Mouse (Mus musculus) heart, embryonic 15.5 days (tissue): Measurements from ENCODE around the gene Zbtb8os. TPM values are rescaled to one million over a fixed set of nuclear protein-coding genes. Genes with fewer than 3 reads are reported as not detected.
A peak's percentile ranks its signal among the peaks of the same experiment; 100 is the strongest.

Experiments used
- ATAC-seq: fragments of 200-750 bp; cut with Nextera tagmentation; replicated peaks from 2 replicates; pipeline ENCODE4 v1.8.0; 2017; ENCODE audit warnings: low read depth, moderate TSS enrichment; ENCODE audit not compliant: insufficient number of reproducible peaks, insufficient read depth, low FRiP score
- H3K27ac ChIP-seq: fragments of 300-500 bp; sonication (generic); 2 replicates; pipeline ENCODE4 v1.5.1; 2015; ENCODE audit warnings: mild to moderate bottlenecking, inconsistent platforms
- H3K27me3 ChIP-seq: fragments of 300-500 bp; sonication (generic); 2 replicates; pipeline ENCODE4 v1.6.1; 2015; ENCODE audit warnings: inconsistent platforms
- H3K36me3 ChIP-seq: fragments of 300-500 bp; sonication (generic); 2 replicates; pipeline ENCODE4 v1.6.1; 2015; ENCODE audit warnings: mild to moderate bottlenecking, inconsistent platforms
- H3K4me1 ChIP-seq: fragments of 300-500 bp; sonication (generic); replicated peaks from 2 replicates; pipeline ENCODE4 v1.6.1; 2015; ENCODE audit warnings: inconsistent platforms
- H3K4me2 ChIP-seq: fragments of 300-500 bp; sonication (generic); 2 replicates; pipeline ENCODE4 v1.6.1; 2015; ENCODE audit warnings: inconsistent platforms, mild to moderate bottlenecking, moderate library complexity
- H3K4me3 ChIP-seq: fragments of 300-500 bp; sonication (generic); 2 replicates; pipeline ENCODE4 v1.5.1; 2015; ENCODE audit warnings: mild to moderate bottlenecking, inconsistent platforms
- H3K9ac ChIP-seq: fragments of 300-500 bp; sonication (generic); 2 replicates; pipeline ENCODE4 v1.6.1; 2015; ENCODE audit warnings: mild to moderate bottlenecking, inconsistent platforms
- H3K9me3 ChIP-seq: fragments of 300-500 bp; sonication (generic); replicated peaks from 2 replicates; pipeline ENCODE4 v1.6.1; 2016; ENCODE audit warnings: inconsistent platforms
- WGBS: fragments of 180-500 bp; shearing (Covaris S2); methylation state at CpG from one replicate; pipeline ENCODE4 v1.1.7; 2015; ENCODE audit warnings: mixed read lengths; 5-methylcytosine and 5-hydroxymethylcytosine counted together
- polyA plus RNA-seq: library from polyadenylated mRNA; unstranded; fragments of >200 nt; fragmentation: Nextera tagmentation; extraction: Ambion mirVana; gene quantifications from 2 replicates; pipeline ENCODE4 v1.2.1, GENCODE M21; 2015

Zbtb8os gene
- polyA plus RNA-seq, 1 experiment from 2014 or later: 43.1 TPM

DNA sequence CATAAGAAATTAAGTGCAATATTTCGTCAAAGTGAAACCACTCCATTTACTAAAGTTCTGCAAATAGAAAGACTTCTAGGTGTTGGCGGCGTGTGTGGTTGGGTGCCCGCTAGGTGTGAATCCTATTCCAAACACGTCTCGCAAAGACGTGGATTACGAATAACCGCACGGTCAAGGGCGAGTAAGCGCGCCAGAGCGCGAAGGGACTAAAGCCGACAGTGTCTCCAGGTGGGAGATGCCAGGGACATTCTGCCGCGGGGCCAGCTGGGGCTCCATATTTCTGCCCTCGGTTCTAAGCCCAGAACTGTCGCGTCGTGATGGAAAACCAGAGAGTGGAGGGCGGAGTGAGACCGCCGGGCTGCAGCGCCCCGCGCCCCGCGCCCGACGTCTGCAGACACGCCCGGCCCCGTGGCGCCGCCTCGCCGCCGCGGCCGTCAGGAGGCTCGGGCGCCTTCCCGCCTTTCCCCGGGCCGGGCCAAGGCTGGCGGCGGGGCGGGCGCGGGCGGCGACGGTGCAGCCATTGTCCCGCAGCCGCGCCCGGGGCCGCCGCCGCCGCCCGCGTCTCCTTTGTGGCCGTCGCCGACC lies 41.6 kb downstream of the Zbtb8os start:
- H3K4me2 ChIP-seq: peak overlapping the region; percentile 82
- under 1% methylated on average over 60 of the region's 68 CpGs for WGBS
- H3K4me1 ChIP-seq: peaks cover 8% of the 10 kb centered on the region; the same call in 1 of the 2 replicates
- H3K36me3 ChIP-seq: no peaks in the 10 kb centered on the region
- peak overlapping the region; percentile 88 for H3K9ac ChIP-seq
- peak overlapping the region; percentile 91 for H3K4me3 ChIP-seq
- peak; percentile 71 for ATAC-seq
- H3K27me3 ChIP-seq: 0 out of 2 replicates have a peak, but pooled peaks cover 4% of the 10 kb centered on the region
- no peaks in the 10 kb centered on the region for H3K9me3 ChIP-seq
- H3K27ac ChIP-seq: peak overlapping the region; percentile 87

DNA sequence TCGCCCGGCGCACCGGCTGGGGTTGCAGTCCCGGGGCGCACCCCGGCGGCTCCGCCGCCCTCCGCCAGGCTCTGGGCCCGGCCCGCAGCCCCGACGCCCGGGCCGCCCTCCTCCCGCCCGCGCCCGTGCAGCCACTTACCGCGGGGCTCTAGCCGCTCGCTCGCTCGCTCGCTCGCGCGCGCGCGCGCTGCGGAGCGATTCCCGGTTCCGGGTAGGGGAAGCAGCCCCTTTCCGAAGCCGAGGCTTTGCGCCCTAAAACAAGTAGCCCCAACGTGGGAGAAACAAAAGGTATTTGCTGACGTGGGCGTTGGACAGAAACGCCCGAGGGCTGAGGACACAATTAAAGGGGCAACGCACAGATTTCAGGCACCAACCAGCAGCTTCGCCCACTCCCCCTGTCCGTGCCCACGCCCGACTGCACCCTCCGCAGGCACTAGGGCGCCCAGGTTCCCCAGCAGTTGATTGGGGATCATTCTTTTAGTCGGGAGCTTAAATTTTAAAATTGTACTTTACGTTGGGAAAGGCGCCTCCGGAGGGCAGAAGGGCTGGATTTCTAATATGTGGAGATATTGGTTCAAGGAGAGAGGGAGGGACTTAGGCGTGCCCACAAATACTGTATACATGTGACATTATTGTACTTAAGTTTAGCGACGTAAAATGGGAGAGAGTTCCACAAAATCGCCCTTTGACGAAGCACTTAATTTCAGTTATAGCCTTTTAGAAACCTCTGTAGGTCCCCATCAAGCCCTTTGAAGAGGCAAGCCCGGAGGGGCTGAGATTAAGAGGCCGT lies 42.3 kb downstream of the Zbtb8os start, which contains the start of gene Zbtb8a:
Gene Zbtb8a, minus strand, starts transcription at position 516 of the 790 bp plus-strand sequence.
- H3K9ac ChIP-seq: peak within 1 kb of the TSS; percentile 88
- H3K27me3 ChIP-seq: 0 out of 2 replicates have a peak, but pooled peaks cover 4% of the 10 kb centered on the region
- WGBS: 1% methylated on average over 65 of the region's 65 CpGs
- ATAC-seq: peak; percentile 66
- H3K4me3 ChIP-seq: peak within 1 kb of the TSS; percentile 91
- peak within 1 kb of the TSS; percentile 87 for H3K27ac ChIP-seq
- H3K4me2 ChIP-seq: peak within 1 kb of the TSS; percentile 82
- no peaks in the 10 kb centered on the region for H3K36me3 ChIP-seq
- H3K9me3 ChIP-seq: no peaks in the 10 kb centered on the region
- H3K4me1 ChIP-seq: peaks cover 8% of the 10 kb centered on the region; the same call in 1 of the 2 replicates

DNA sequence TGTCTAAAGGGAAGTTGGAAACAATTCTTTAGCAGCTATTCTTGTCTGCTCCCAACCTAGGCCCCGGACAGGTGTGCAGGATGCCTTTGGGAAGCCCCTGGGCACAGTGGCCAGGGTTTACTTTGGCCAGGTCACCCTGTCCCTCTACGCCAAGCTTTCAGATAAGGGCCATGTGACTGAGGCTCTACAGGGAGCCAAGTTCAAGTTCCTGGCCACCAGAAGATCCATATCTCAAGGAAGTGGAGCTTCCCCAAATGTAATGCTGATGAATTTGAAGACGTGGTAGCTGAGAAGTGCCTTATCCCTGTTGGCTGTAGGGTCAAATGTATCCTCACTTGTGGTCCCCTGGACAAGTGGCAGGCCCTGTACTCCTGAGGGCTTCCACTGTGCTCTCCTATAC lies 44.3 kb downstream of the Zbtb8os start:
- no peak overlapping the region for H3K4me2 ChIP-seq
- WGBS: 68% methylated on average over 3 of the region's 3 CpGs
- no peaks in the 10 kb centered on the region for H3K9me3 ChIP-seq
- H3K4me1 ChIP-seq: peaks cover 2% of the 10 kb centered on the region
- no peak overlapping the region for H3K4me3 ChIP-seq
- no peak overlapping the region for H3K27ac ChIP-seq
- ATAC-seq: no peak
- H3K27me3 ChIP-seq: 0 out of 2 replicates have a peak, but pooled peaks cover 4% of the 10 kb centered on the region
- H3K9ac ChIP-seq: no peak overlapping the region
- no peaks in the 10 kb centered on the region for H3K36me3 ChIP-seq

DNA sequence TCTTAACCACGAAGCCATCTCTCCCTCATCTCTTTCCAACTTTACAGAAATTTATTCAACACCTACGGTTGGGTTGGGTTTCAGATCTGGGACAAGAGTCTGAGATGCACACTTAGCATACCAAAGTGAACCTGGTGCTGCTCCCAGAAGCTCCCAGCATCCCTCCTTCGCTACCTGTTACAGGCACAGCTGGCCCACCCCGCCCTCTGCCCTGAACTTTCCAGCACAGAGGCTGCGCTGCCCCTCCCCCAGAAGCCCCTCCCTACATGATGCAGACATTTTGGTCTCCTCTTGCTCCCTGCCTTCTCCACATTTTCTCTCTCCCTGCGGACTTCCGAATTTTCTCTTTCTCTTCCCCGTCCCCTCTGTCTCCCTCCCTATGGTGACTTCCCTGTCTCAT lies 45.7 kb downstream of the Zbtb8os start:
- 0 out of 2 replicates have a peak, but pooled peaks cover 4% of the 10 kb centered on the region for H3K27me3 ChIP-seq
- no peak overlapping the region for H3K27ac ChIP-seq
- WGBS: 76% methylated on average over 8 of the region's 8 CpGs
- H3K4me2 ChIP-seq: no peak overlapping the region
- H3K4me1 ChIP-seq: peaks cover 2% of the 10 kb centered on the region
- H3K9me3 ChIP-seq: no peaks in the 10 kb centered on the region
- H3K9ac ChIP-seq: no peak overlapping the region
- no peak overlapping the region for H3K4me3 ChIP-seq
- no peak for ATAC-seq
- H3K36me3 ChIP-seq: no peaks in the 10 kb centered on the region

DNA sequence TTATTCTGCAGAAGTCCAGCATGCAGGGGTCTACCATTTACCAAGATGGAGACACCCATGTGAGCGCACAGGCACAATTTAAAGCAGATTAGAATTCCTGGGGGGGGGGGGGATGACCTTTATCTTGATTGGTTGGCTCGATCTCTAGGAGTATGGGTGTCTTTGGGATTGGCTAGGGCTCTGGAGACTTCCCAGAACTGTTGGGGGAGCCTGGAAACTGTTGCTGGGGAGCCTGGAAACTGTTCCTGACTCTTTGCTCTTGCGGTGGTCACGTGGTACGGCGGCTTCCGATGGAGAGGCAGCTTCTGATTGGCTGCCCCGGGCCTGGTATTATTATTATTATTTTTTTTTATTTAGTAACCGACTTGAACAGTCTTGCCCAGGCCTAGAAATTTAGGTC lies 46.5 kb downstream of the Zbtb8os start:
- H3K27ac ChIP-seq: no peak overlapping the region
- H3K4me1 ChIP-seq: peaks cover 2% of the 10 kb centered on the region; the same call in 1 of the 2 replicates
- WGBS: 81% methylated on average over 9 of the region's 9 CpGs
- no peak overlapping the region for H3K9ac ChIP-seq
- no peak overlapping the region for H3K4me2 ChIP-seq
- ATAC-seq: no peak
- H3K27me3 ChIP-seq: 0 out of 2 replicates have a peak, but pooled peaks cover 4% of the 10 kb centered on the region
- no peaks in the 10 kb centered on the region for H3K36me3 ChIP-seq
- H3K9me3 ChIP-seq: no peaks in the 10 kb centered on the region
- no peak overlapping the region for H3K4me3 ChIP-seq

DNA sequence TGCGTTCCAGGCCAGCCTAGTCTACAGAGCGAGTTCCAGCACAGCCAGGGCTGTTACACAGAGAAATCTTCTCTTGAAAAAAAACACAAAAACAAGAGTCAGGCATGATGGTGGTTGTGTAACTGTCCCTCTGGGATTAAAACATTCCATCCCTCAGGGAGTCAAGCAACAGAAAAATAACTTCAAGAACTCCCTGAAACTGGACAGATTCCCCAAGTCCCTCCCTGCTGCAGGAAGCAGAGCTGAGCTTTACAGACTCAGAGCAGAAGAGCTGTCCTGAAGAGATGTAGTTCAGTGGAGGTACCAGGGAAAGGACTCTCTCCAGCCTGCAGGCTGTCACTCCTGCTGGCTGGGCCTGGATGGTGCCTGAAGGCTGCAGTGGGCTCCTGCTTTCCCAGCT lies 47.0 kb downstream of the Zbtb8os start:
- Histone ChIP-seq H3K36me3 (no peaks in the 10 kb centered on the region), H3K27me3 (0 out of 2 replicates have a peak, but pooled peaks cover 4% of the 10 kb centered on the region), H3K4me3 (no peak overlapping the region), H3K27ac (no peak overlapping the region), H3K9ac (no peak overlapping the region), H3K9me3 (no peaks in the 10 kb centered on the region), H3K4me1 (peaks cover 2% of the 10 kb centered on the region; the same call in 1 of the 2 replicates), H3K4me2 (no peak overlapping the region)
- ATAC-seq: no peak
- 77% methylated on average over 2 of the region's 2 CpGs for WGBS

DNA sequence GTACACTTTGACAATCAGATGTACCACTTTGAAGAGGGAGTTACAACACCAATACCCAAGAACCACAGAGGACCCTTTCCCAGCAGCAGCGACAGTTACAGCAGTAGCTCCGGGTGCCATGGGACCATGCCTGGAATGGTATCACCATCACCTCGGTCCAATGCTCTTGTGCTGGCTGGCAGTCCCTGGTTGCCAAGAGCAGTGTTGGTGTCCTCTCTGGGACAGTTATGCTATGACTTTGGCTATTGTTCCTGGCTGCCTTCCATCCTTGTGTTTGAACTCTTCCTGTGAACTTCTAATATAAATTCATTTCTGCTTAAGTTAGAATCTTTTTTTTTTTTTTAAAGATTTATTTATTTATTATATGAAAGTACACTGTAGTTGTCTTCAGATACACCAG lies 48.1 kb downstream of the Zbtb8os start:
- Histone ChIP-seq H3K9ac (no peak overlapping the region), H3K9me3 (no peaks in the 10 kb centered on the region), H3K36me3 (no peaks in the 10 kb centered on the region), H3K4me3 (no peak overlapping the region), H3K27me3 (0 out of 2 replicates have a peak, but pooled peaks cover 4% of the 10 kb centered on the region), H3K4me1 (no peaks in the 10 kb centered on the region; the same call in 1 of the 2 replicates), H3K27ac (no peak overlapping the region), H3K4me2 (no peak overlapping the region)
- WGBS: 85% methylated on average over 3 of the region's 3 CpGs
- ATAC-seq: no peak

DNA sequence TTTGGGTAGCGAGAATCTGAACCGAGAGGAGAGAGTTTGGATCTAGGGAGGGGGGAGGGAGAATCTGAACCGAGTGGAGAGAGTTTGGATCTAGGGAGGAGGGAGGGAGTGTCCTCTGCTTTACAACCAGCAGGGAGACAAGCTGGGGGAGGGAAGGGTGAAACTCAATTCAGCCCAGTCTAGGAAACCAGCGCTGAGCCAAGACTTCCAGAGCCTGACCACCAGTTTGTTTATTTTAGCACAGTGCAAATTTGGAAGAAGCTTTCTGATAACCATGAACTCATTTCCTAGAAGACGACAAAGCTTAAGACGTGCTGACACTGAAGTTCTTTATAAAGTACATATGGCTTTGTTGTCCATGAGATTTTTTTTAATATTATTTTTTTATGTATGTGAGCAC lies 48.9 kb downstream of the Zbtb8os start:
- Histone ChIP-seq H3K27me3 (0 out of 2 replicates have a peak, but pooled peaks cover 4% of the 10 kb centered on the region), H3K4me3 (no peak overlapping the region), H3K4me1 (no peaks in the 10 kb centered on the region; the same call in 1 of the 2 replicates), H3K4me2 (no peak overlapping the region), H3K9me3 (no peaks in the 10 kb centered on the region), H3K36me3 (no peaks in the 10 kb centered on the region), H3K9ac (no peak overlapping the region), H3K27ac (peak overlapping the region; percentile 50; the same call in 1 of the 2 replicates)
- WGBS: 18% methylated on average over 6 of the region's 6 CpGs
- peak; percentile 60; the same call in 1 of the 2 replicates for ATAC-seq

DNA sequence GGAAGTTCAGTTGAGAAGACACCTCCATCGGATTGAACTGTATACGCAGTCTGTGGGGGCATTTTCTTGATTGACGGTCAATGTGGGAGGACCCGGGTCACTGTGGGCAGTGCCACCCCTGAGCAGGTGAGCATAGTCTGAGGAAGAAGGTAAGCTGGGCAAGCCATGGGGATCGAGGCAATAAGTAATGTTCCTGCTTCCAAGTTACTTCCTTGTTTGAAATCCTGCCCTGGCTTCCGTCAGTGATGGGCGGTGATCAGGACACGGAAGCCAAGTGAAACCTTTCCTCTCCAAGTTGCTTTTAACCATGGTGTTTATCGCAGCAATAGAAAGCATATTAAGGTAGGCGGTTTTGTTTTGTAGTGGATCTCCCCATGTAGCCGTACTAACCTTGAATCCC lies 50.2 kb downstream of the Zbtb8os start:
- no peak overlapping the region for H3K4me3 ChIP-seq
- ATAC-seq: no peak
- H3K27ac ChIP-seq: no peak overlapping the region
- H3K4me1 ChIP-seq: no peaks in the 10 kb centered on the region; the same call in 1 of the 2 replicates
- H3K9me3 ChIP-seq: no peaks in the 10 kb centered on the region
- no peaks in the 10 kb centered on the region for H3K27me3 ChIP-seq
- no peak overlapping the region for H3K4me2 ChIP-seq
- no peaks in the 10 kb centered on the region for H3K36me3 ChIP-seq
- 82% methylated on average over 11 of the region's 11 CpGs for WGBS
- no peak overlapping the region for H3K9ac ChIP-seq

DNA sequence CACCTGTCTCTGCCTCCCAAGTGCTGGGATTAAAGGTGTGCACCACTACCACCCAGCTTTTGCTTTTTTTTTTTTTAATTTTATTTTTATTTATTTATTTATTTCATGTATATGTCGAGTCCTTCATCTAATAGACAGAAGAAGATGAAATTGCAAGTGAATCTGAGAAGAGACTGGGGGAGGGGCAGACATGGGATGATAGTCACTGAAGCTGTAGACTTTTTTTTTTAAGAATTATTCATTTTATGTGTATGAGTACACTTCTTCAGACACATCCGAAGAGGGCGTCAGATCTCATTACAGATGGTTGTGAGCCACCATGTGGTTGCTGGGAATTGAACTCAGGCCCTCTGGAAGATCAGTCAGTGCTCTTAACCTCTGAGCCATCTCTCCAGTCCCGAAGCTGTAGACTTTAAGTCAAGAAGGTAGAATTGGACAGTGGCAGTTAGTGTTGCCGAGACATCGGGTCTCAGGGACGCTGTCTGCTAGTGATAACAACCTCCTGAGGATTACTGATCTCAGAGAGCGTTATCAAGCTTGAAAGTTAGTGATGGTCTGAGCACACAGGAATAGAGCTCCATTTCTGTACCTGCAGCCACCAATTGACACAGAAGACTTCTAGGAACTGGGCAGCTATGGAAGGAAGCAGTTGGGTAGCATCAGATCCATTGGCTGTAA lies 50.9 kb downstream of the Zbtb8os start:
- no peak overlapping the region for H3K27ac ChIP-seq
- H3K4me3 ChIP-seq: no peak overlapping the region
- ATAC-seq: no peak
- H3K4me2 ChIP-seq: no peak overlapping the region
- no peaks in the 10 kb centered on the region for H3K36me3 ChIP-seq
- WGBS: 72% methylated on average over 8 of the region's 8 CpGs
- H3K4me1 ChIP-seq: no peaks in the 10 kb centered on the region; the same call in 1 of the 2 replicates
- no peaks in the 10 kb centered on the region for H3K9me3 ChIP-seq
- H3K27me3 ChIP-seq: no peaks in the 10 kb centered on the region
- H3K9ac ChIP-seq: no peak overlapping the region

DNA sequence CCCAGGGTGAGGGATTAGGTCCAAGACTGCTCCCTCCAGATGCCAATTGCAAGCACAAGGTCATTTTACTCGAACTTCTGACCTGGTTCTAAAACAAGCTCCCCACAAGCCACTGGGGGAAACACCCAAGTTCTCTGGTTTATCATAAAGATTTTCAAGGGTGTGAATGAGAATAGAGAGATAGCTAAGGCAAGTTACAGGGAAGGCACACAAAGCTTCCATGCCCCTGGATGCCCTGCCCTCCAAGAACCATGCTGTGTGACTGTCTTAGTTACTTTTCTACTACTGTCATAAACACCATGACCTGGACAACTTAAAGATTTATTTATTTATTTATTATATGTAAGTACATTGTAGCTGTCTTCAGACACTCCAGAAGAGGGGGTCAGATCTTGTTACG lies 51.5 kb downstream of the Zbtb8os start:
- Histone ChIP-seq H3K27me3 (no peaks in the 10 kb centered on the region), H3K4me2 (no peak overlapping the region), H3K27ac (no peak overlapping the region), H3K36me3 (no peaks in the 10 kb centered on the region), H3K9ac (no peak overlapping the region), H3K4me3 (no peak overlapping the region), H3K4me1 (no peaks in the 10 kb centered on the region; the same call in 1 of the 2 replicates), H3K9me3 (no peaks in the 10 kb centered on the region)
- 63% methylated on average over 2 of the region's 2 CpGs for WGBS
- ATAC-seq: no peak
